Mouse (Mus musculus): ENCODE measurements at regions not wholly inside any gene's neighbourhood (a gene's known extent, or its start where the extent isn't known, plus 50 kb on each side); places are given as distances from the start of the nearest gene placed in this dataset.

DNA sequence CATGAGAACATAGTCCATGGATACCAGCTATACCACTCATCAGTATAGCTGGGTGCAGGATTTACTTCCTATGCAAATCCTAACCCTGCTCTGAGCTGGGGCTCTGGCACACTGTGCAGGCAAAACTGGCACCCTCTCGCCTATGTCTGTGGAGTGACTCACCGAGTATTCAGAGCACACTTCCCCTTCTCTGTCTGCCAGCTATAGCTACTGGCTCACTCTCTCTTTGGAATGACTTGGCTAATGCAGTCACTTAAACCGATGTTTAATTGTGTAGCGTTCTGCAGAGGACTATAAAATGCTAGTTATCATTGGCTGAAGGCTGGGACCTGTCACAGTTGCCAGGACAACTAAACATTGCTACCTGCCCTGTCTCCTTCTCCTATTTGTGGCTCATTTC lies 269.8 kb downstream of the Bckdhb start:
- TF ChIP-seq POLR2A (IDR thresholded peaks at IDR 0.05; ENCODE audit: borderline replicate concordance, extremely low read depth, insufficient read depth, insufficient read length, poor library complexity, severe bottlenecking) (no peak), CTCF (IDR thresholded peaks at IDR 0.05; ENCODE audit: borderline replicate concordance, extremely low read depth, insufficient read depth, insufficient read length) (no peak)
